Comparison of ENCODE assay signal across 11 mouse cellular contexts in the genomic region with DNA sequence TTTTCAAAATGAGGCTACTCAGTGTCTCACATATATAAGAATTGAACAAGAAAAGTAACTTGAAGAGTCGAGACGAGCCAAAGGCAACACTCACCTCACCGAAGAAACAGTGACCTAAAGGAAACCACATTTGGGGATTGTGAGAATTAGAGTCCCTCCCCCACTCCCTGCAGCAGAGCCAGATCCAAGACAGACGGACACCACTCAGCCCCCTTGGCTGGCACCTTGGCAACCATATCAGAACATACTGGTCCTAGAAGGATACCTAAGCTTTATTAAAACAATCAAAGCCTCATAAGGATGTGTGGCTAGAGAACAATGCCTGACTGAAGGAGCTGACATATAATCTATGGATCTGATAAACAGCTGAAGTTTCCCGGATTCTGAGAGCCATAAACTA.
DNase-seq lines count a peak whose midpoint lies in the region; ATAC-seq and TF ChIP-seq lines count a peak whose summit lies in the region.
"Had no signal": no experiment of that assay in that cellular context is flagged by ENCODE, and none has a peak within 500 bp of the region (broad histone marks: within the 10 kb centered on the region; RNA-seq: fewer than 3 reads in every experiment).

No protein-coding gene starts in this region.

- no peaks in the 10 kb centered on the region for H3K36me3 ChIP-seq in megakaryocyte, embryonic 14.5 days (replicated peaks; ENCODE audit: low read length)
- H3K36me3 ChIP-seq in hindbrain, embryonic 11.5 days (ENCODE audit: control insufficient read depth, insufficient read depth, low read length): no peaks in the 10 kb centered on the region
- H3K36me3 ChIP-seq in limb, embryonic 14.5 days (ENCODE audit: control insufficient read depth, insufficient read depth, low read length): no peaks in the 10 kb centered on the region
- H3K36me3 ChIP-seq in neural tube, embryonic 13.5 days: no peaks in the 10 kb centered on the region
- H3K36me3 ChIP-seq: heart, embryonic 15.5 days had no signal

- no peak overlapping the region for H3K9ac ChIP-seq in hindbrain, embryonic 11.5 days (ENCODE audit: low read depth, low read length)
- no peak overlapping the region for H3K9ac ChIP-seq in limb, embryonic 14.5 days (ENCODE audit: low read depth, low read length, severe bottlenecking)
- no peak overlapping the region for H3K9ac ChIP-seq in neural tube, embryonic 13.5 days
- H3K9ac ChIP-seq: heart, embryonic 15.5 days had no signal

- no peak for TF ChIP-seq POLR2A in limb, embryonic 14.5 days (IDR thresholded peaks at IDR 0.05; ENCODE audit: borderline replicate concordance, extremely low read depth, insufficient read depth, insufficient read length)

- WGBS in hindbrain, embryonic 11.5 days: 68% methylated on average over 5 of the region's 5 CpGs
- 20% methylated on average over 5 of the region's 5 CpGs for WGBS in limb, embryonic 14.5 days
- 23% methylated on average over 5 of the region's 5 CpGs for WGBS in neural tube, embryonic 13.5 days

- H3K4me3 ChIP-seq in megakaryocyte, embryonic 14.5 days (replicated peaks): peak overlapping the region; percentile 3
- H3K4me3 ChIP-seq in hindbrain, embryonic 11.5 days (ENCODE audit: low read depth, low read length): no peak overlapping the region
- no peak overlapping the region for H3K4me3 ChIP-seq in limb, embryonic 14.5 days (replicated peaks; ENCODE audit: low read length)
- H3K4me3 ChIP-seq in neural tube, embryonic 13.5 days: no peak overlapping the region
- H3K4me3 ChIP-seq: heart, embryonic 15.5 days had no signal

- ATAC-seq in megakaryocyte, adult 5-6 weeks (ENCODE audit: poor library complexity, severe bottlenecking): no peak
- ATAC-seq in hindbrain, embryonic 11.5 days (ENCODE audit: low FRiP score): peak; percentile 37; the same call in 1 of the 2 replicates
- 0 out of 2 replicates have a peak, but pooled peaks have one; percentile 9 for ATAC-seq in limb, embryonic 14.5 days (ENCODE audit: low FRiP score, low read depth)
- ATAC-seq in neural tube, embryonic 13.5 days (ENCODE audit: low read depth): peak; percentile 24; the same call in 1 of the 2 replicates

- peak; percentile 4 for DNase-seq in hindbrain, embryonic 11.5 days (ENCODE audit: low spot score)
- DNase-seq in limb, embryonic 14.5 days (ENCODE audit: low spot score): no peak
- no peak for DNase-seq in lung, postnatal 25 days (ENCODE audit: low spot score)
- DNase-seq in thymus, postnatal 14 days: no peak
- DNase-seq: cerebellum, adult 18-20 months; kidney, adult 8-10 months; lung, postnatal 36 days had no signal

- no peaks in the 10 kb centered on the region for H3K27me3 ChIP-seq in megakaryocyte, embryonic 14.5 days (replicated peaks)
- H3K27me3 ChIP-seq in hindbrain, embryonic 11.5 days (ENCODE audit: control insufficient read depth, insufficient read depth, low read length): no peaks in the 10 kb centered on the region
- no peaks in the 10 kb centered on the region; the same call in 1 of the 2 replicates for H3K27me3 ChIP-seq in limb, embryonic 14.5 days (ENCODE audit: control insufficient read depth, insufficient read depth, low read length)
- 0 out of 2 replicates have a peak, but pooled peaks cover 9% of the 10 kb centered on the region for H3K27me3 ChIP-seq in neural tube, embryonic 13.5 days
- H3K27me3 ChIP-seq: heart, embryonic 15.5 days had no signal

- peaks cover 9% of the 10 kb centered on the region for H3K4me1 ChIP-seq in megakaryocyte, embryonic 14.5 days
- H3K4me1 ChIP-seq in hindbrain, embryonic 11.5 days (replicated peaks; ENCODE audit: control insufficient read depth, insufficient read depth, low read length): no peaks in the 10 kb centered on the region
- H3K4me1 ChIP-seq in limb, embryonic 14.5 days (ENCODE audit: control insufficient read depth, insufficient read depth, low read length): peaks cover 7% of the 10 kb centered on the region
- H3K4me1 ChIP-seq in neural tube, embryonic 13.5 days (replicated peaks): peaks cover 27% of the 10 kb centered on the region
- H3K4me1 ChIP-seq: heart, embryonic 15.5 days had no signal

- no peaks in the 10 kb centered on the region for H3K9me3 ChIP-seq in megakaryocyte, embryonic 14.5 days
- no peaks in the 10 kb centered on the region for H3K9me3 ChIP-seq in hindbrain, embryonic 11.5 days (ENCODE audit: control insufficient read depth, low read length)
- H3K9me3 ChIP-seq in limb, embryonic 14.5 days (ENCODE audit: control insufficient read depth, low read length): no peaks in the 10 kb centered on the region
- H3K9me3 ChIP-seq in neural tube, embryonic 13.5 days: no peaks in the 10 kb centered on the region
- H3K9me3 ChIP-seq: heart, embryonic 15.5 days had no signal

- no peak overlapping the region for H3K4me2 ChIP-seq in hindbrain, embryonic 11.5 days (replicated peaks; ENCODE audit: low read depth, low read length)
- no peak overlapping the region for H3K4me2 ChIP-seq in limb, embryonic 14.5 days (replicated peaks; ENCODE audit: low read depth, low read length, severe bottlenecking)
- peak overlapping the region; percentile 53 for H3K4me2 ChIP-seq in neural tube, embryonic 13.5 days

- peak overlapping the region; percentile 73 for H3K27ac ChIP-seq in hindbrain, embryonic 11.5 days (ENCODE audit: low read depth, low read length)
- H3K27ac ChIP-seq in limb, embryonic 14.5 days (replicated peaks; ENCODE audit: low read depth, low read length): no peak overlapping the region
- peak overlapping the region; percentile 52 for H3K27ac ChIP-seq in neural tube, embryonic 13.5 days (replicated peaks)
- H3K27ac ChIP-seq: heart, embryonic 15.5 days had no signal
